Mouse (Mus musculus) lung, postnatal 0 days (tissue): ENCODE measurements at regions not wholly inside any gene's neighbourhood (a gene's known extent, or its start where the extent isn't known, plus 50 kb on each side); places are given as distances from the start of the nearest gene placed in this dataset.

ENCODE experiments used
- ATAC-seq: fragments of 200-750 bp; cut with Nextera tagmentation; 2 replicates; pipeline ENCODE4 v1.8.0; 2017; ENCODE audit warnings: moderate library complexity
- DNase-seq: peaks from one replicate; pipeline ENCODE4 v3.0.0-alpha.2; 2016; ENCODE audit warnings: low spot score
- H3K27ac ChIP-seq: fragments of 300-500 bp; sonication (generic); 2 replicates; pipeline ENCODE4 v1.5.1; 2014; ENCODE audit warnings: antibody characterized with exemption, mild to moderate bottlenecking, low read length, mixed read lengths
- H3K27me3 ChIP-seq: fragments of 300-500 bp; sonication (generic); replicated peaks from 2 replicates; pipeline ENCODE4 v1.6.1; 2014; ENCODE audit warnings: low read length, mixed read lengths; ENCODE audit not compliant: insufficient read depth
- H3K36me3 ChIP-seq: fragments of 300-500 bp; sonication (generic); 2 replicates; pipeline ENCODE4 v1.6.1; 2014; ENCODE audit warnings: low read length, mixed read lengths; ENCODE audit not compliant: insufficient read depth
- H3K4me1 ChIP-seq: fragments of 300-500 bp; sonication (generic); 2 replicates; pipeline ENCODE4 v1.6.1; 2014; ENCODE audit warnings: antibody characterized with exemption, low read depth, low read length, mixed read lengths; ENCODE audit not compliant: insufficient read depth
- H3K4me2 ChIP-seq: fragments of 300-500 bp; sonication (generic); replicated peaks from 2 replicates; pipeline ENCODE4 v1.6.1; 2014; ENCODE audit warnings: low read depth, mild to moderate bottlenecking, low read length, moderate library complexity, mixed read lengths
- H3K4me3 ChIP-seq: fragments of 300-500 bp; sonication (generic); 2 replicates; pipeline ENCODE4 v1.5.1; 2014; ENCODE audit warnings: low read depth, low read length
- H3K9ac ChIP-seq: fragments of 300-500 bp; sonication (generic); replicated peaks from 2 replicates; pipeline ENCODE4 v1.6.1; 2014; ENCODE audit warnings: low read depth, mild to moderate bottlenecking
- H3K9me3 ChIP-seq: fragments of 300-500 bp; sonication (generic); 2 replicates; pipeline ENCODE4 v1.6.1; 2016; ENCODE audit warnings: low read length, mixed read lengths
- CTCF ChIP-seq: IDR thresholded peaks from 2 replicates; pipeline ENCODE4 v1.5.1; 2016; ENCODE audit warnings: antibody characterized with exemption, mild to moderate bottlenecking
- EP300 ChIP-seq: IDR thresholded peaks from 2 replicates; pipeline ENCODE4 v1.6.1; 2016; ENCODE audit warnings: antibody characterized with exemption, mild to moderate bottlenecking, control low read depth
- WGBS: fragments of 180-500 bp; shearing (Covaris S2); extraction: QIAGEN DNeasy Blood & Tissue Kit; methylation state at CpG from one replicate; pipeline ENCODE4 v1.1.7; 2014; 5-methylcytosine and 5-hydroxymethylcytosine counted together

- no peak overlapping the region for H3K4me2 ChIP-seq
- H3K36me3 ChIP-seq, result no peaks in the 10 kb centered on the region
- TF ChIP-seq CTCF, result no peak
- no peak for TF ChIP-seq EP300
- ATAC-seq (0 out of 2 replicates have a peak, but pooled peaks have one; percentile 25), DNase-seq (no peak)
- no peak overlapping the region for H3K27ac ChIP-seq
- H3K9me3 ChIP-seq, result no peaks in the 10 kb centered on the region
- no peak overlapping the region for H3K4me3 ChIP-seq
- H3K27me3 ChIP-seq, result no peaks in the 10 kb centered on the region
- H3K9ac ChIP-seq, result no peak overlapping the region
- H3K4me1 ChIP-seq, result no peaks in the 10 kb centered on the region
- 67% methylated on average over 8 of the region's 8 CpGs for WGBS
These were observed 53.2 kb downstream of the Gm815 start for GRCm38 (mm10) chr19:26938911-26939310.

GRCm38 (mm10) chr19:26944006-26944405, 58.3 kb downstream of the Gm815 start:
- Histone ChIP-seq H3K4me3 (no peak overlapping the region), H3K4me1 (no peaks in the 10 kb centered on the region), H3K36me3 (no peaks in the 10 kb centered on the region), H3K4me2 (no peak overlapping the region), H3K9me3 (no peaks in the 10 kb centered on the region), H3K9ac (no peak overlapping the region), H3K27ac (no peak overlapping the region), H3K27me3 (no peaks in the 10 kb centered on the region)
- TF ChIP-seq EP300 (no peak), CTCF (no peak)
- DNase-seq (no peak), ATAC-seq (no peak)
- 92% methylated on average over 2 of the region's 2 CpGs for WGBS

GRCm38 (mm10) chr19:26946562-26946961, 60.9 kb downstream of the Gm815 start:
- ATAC-seq (peak; percentile 55; the same call in 1 of the 2 replicates), DNase-seq (peak; percentile 41)
- no peaks in the 10 kb centered on the region for H3K36me3 ChIP-seq
- no peak overlapping the region for H3K4me2 ChIP-seq
- no peak overlapping the region for H3K4me3 ChIP-seq
- H3K4me1 ChIP-seq, result no peaks in the 10 kb centered on the region
- H3K9me3 ChIP-seq, result no peaks in the 10 kb centered on the region
- TF ChIP-seq CTCF, result no peak
- no peak for TF ChIP-seq EP300
- H3K27me3 ChIP-seq, result no peaks in the 10 kb centered on the region
- no peak overlapping the region for H3K27ac ChIP-seq
- 33% methylated on average over 3 of the region's 3 CpGs for WGBS
- no peak overlapping the region for H3K9ac ChIP-seq

GRCm38 (mm10) chr19:26948479-26948878, 62.8 kb downstream of the Gm815 start:
- Histone ChIP-seq H3K9me3 (no peaks in the 10 kb centered on the region), H3K4me3 (no peak overlapping the region), H3K36me3 (no peaks in the 10 kb centered on the region), H3K4me1 (no peaks in the 10 kb centered on the region), H3K9ac (no peak overlapping the region), H3K27ac (no peak overlapping the region), H3K27me3 (no peaks in the 10 kb centered on the region), H3K4me2 (no peak overlapping the region)
- 84% methylated on average over 2 of the region's 2 CpGs for WGBS
- ATAC-seq (no peak), DNase-seq (no peak)
- no peak for TF ChIP-seq CTCF
- TF ChIP-seq EP300, result no peak

- no peak for TF ChIP-seq CTCF
- no peak for TF ChIP-seq EP300
- no peaks in the 10 kb centered on the region for H3K9me3 ChIP-seq
- no peaks in the 10 kb centered on the region for H3K4me1 ChIP-seq
- 91% methylated on average over 4 of the region's 4 CpGs for WGBS
- no peak overlapping the region for H3K4me3 ChIP-seq
- no peak for ATAC-seq
- no peaks in the 10 kb centered on the region for H3K36me3 ChIP-seq
- no peak overlapping the region for H3K27ac ChIP-seq
- no peak overlapping the region for H3K9ac ChIP-seq
- no peak overlapping the region for H3K4me2 ChIP-seq
- DNase-seq, result no peak
- H3K27me3 ChIP-seq, result no peaks in the 10 kb centered on the region
These were observed 63.5 kb downstream of the Gm815 start for GRCm38 (mm10) chr19:26949153-26949552.

GRCm38 (mm10) chr19:26953348-26953747, 67.7 kb downstream of the Gm815 start:
- DNase-seq (no peak), ATAC-seq (no peak)
- no peaks in the 10 kb centered on the region for H3K9me3 ChIP-seq
- H3K27me3 ChIP-seq, result no peaks in the 10 kb centered on the region
- H3K4me2 ChIP-seq, result no peak overlapping the region
- H3K4me1 ChIP-seq, result no peaks in the 10 kb centered on the region
- TF ChIP-seq CTCF (peak; percentile 14; the same call in 1 of the 2 replicates), EP300 (no peak)
- H3K9ac ChIP-seq, result no peak overlapping the region
- no peak overlapping the region for H3K4me3 ChIP-seq
- H3K36me3 ChIP-seq, result no peaks in the 10 kb centered on the region
- WGBS, result 80% methylated on average over 8 of the region's 8 CpGs
- H3K27ac ChIP-seq, result no peak overlapping the region
